Mouse (Mus musculus) limb, embryonic 11.5 days (tissue): ENCODE results near the gene Tenm3. TPM values are rescaled to one million over a fixed set of nuclear protein-coding genes. Genes with fewer than 3 reads are reported as not detected.
A peak's percentile ranks its signal among the peaks of the same experiment; 100 is the strongest.

ENCODE experiments used
- ATAC-seq: fragments of 200-750 bp; cut with Nextera tagmentation; 2 replicates; pipeline ENCODE4 v1.8.0; 2017; ENCODE audit warnings: low read depth; ENCODE audit not compliant: insufficient number of reproducible peaks, low FRiP score, low TSS enrichment
- DNase-seq: peaks from one replicate; pipeline ENCODE4 v3.0.0-alpha.2; 2015; ENCODE audit warnings: low spot score
- H3K27ac ChIP-seq: fragments of 300-500 bp; sonication (generic); replicated peaks from 2 replicates; pipeline ENCODE4 v1.5.1; 2014; ENCODE audit warnings: low read depth, mild to moderate bottlenecking, low read length
- H3K27me3 ChIP-seq: fragments of 300-500 bp; sonication (generic); 2 replicates; pipeline ENCODE4 v1.6.1; 2014; ENCODE audit warnings: mild to moderate bottlenecking, low read length, mixed read lengths; ENCODE audit not compliant: control insufficient read depth, insufficient read depth
- H3K36me3 ChIP-seq: fragments of 300-500 bp; sonication (generic); 2 replicates; pipeline ENCODE4 v1.6.1; 2014; ENCODE audit warnings: mild to moderate bottlenecking, low read length, moderate library complexity, mixed read lengths; ENCODE audit not compliant: control insufficient read depth, insufficient read depth
- H3K4me1 ChIP-seq: fragments of 300-500 bp; sonication (generic); 2 replicates; pipeline ENCODE4 v1.6.1; 2014; ENCODE audit warnings: low read length, mixed read lengths; ENCODE audit not compliant: control insufficient read depth, insufficient read depth
- H3K4me2 ChIP-seq: fragments of 300-500 bp; sonication (generic); 2 replicates; pipeline ENCODE4 v1.6.1; 2014; ENCODE audit warnings: low read depth, mild to moderate bottlenecking, moderate library complexity; ENCODE audit not compliant: severe bottlenecking
- H3K4me3 ChIP-seq: fragments of 300-500 bp; sonication (generic); 2 replicates; pipeline ENCODE4 v1.5.1; 2014; ENCODE audit warnings: low read depth, low read length
- H3K9ac ChIP-seq: fragments of 300-500 bp; sonication (generic); 2 replicates; pipeline ENCODE4 v1.6.1; 2014; ENCODE audit warnings: mild to moderate bottlenecking, low read length
- H3K9me3 ChIP-seq: fragments of 300-500 bp; sonication (generic); 2 replicates; pipeline ENCODE4 v1.6.1; 2016; ENCODE audit warnings: low read length; ENCODE audit not compliant: control insufficient read depth
- WGBS: fragments of 180-500 bp; shearing (Covaris S2); extraction: QIAGEN DNeasy Blood & Tissue Kit; methylation state at CpG from one replicate; pipeline ENCODE4 v1.1.7; 2014; 5-methylcytosine and 5-hydroxymethylcytosine counted together
- polyA plus RNA-seq: library from polyadenylated mRNA; unstranded; fragments of >200 nt; fragmentation: Nextera tagmentation; extraction: Ambion mirVana; gene quantifications from 2 replicates; pipeline ENCODE4 v1.2.1, GENCODE M21; 2014

Tenm3 gene
- polyA plus RNA-seq, 1 experiment from 2014 or later: 52.1 TPM

DNA sequence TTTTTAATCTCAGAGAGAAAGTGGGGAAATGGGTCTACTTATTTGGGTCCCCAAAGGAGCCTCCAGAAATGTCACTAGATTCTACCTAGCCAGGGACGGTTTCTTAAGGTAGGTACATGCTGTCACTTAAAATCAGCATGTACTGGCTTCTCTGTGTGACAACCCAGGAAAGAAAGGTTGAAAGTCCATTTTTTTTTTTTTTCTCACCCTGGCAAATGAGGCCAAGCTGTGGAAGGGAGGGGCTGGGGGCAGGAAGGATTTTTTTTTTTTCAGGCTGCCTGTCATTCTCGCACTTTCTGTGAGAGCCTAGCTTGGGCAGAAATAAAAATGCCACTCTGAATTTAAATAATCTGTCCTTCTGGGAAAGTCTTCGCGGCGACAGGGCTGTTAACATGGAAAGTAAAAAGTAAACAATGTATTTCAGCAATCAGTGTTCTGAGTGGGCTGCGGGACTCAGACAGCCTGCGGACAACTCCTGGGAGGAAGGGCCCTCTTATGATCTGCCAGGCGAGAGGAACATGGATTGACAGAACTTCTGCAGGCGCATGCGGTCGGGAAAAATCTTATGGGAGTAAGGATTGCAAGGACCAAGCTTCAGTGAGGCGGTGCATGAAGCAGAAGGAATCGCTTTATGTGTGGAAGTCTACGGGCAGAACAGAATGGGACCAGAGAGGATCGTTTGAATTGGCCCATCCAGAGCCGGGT is 621.9 kb downstream of the Tenm3 start:
- ATAC-seq (peak; percentile 8; the same call in 1 of the 2 replicates), DNase-seq (no peak)
- peak overlapping the region; percentile 45 for H3K4me2 ChIP-seq
- H3K4me3 ChIP-seq: no peak overlapping the region
- 18% methylated on average over 16 of the region's 16 CpGs for WGBS
- H3K9me3 ChIP-seq: no peaks in the 10 kb centered on the region
- no peak overlapping the region for H3K27ac ChIP-seq
- H3K36me3 ChIP-seq: no peaks in the 10 kb centered on the region; the same call in 1 of the 2 replicates
- peaks cover 2% of the 10 kb centered on the region; the same call in 1 of the 2 replicates for H3K27me3 ChIP-seq
- peak overlapping the region; percentile 17; the same call in 1 of the 2 replicates for H3K9ac ChIP-seq
- peaks cover 20% of the 10 kb centered on the region for H3K4me1 ChIP-seq

DNA sequence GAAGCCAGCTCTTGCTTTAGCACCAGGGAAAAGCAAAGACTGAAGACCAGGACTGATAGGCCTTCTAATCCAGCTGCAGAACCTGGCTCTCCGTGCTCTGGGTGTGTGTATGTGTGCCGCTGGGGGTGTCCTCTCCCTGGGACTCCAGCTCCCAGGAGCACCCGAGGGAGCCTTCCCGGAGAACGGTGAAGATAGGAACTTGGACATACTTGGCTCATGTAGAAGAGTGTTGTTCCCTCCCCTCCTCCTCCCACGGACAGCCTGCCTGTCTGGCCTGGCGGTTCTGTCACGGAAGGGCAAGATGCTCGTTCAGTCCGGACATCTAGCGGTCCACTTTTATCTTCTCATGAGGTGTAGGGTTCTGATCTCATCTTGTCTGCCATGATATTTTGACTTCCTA is 622.4 kb downstream of the Tenm3 start:
- WGBS: 62% methylated on average over 11 of the region's 11 CpGs
- DNase-seq (no peak), ATAC-seq (no peak; the same call in 1 of the 2 replicates)
- H3K4me3 ChIP-seq: no peak overlapping the region
- H3K36me3 ChIP-seq: no peaks in the 10 kb centered on the region
- H3K4me2 ChIP-seq: no peak overlapping the region
- no peak overlapping the region for H3K27ac ChIP-seq
- peaks cover 2% of the 10 kb centered on the region; the same call in 1 of the 2 replicates for H3K27me3 ChIP-seq
- H3K4me1 ChIP-seq: peaks cover 20% of the 10 kb centered on the region
- H3K9ac ChIP-seq: no peak overlapping the region
- H3K9me3 ChIP-seq: no peaks in the 10 kb centered on the region

DNA sequence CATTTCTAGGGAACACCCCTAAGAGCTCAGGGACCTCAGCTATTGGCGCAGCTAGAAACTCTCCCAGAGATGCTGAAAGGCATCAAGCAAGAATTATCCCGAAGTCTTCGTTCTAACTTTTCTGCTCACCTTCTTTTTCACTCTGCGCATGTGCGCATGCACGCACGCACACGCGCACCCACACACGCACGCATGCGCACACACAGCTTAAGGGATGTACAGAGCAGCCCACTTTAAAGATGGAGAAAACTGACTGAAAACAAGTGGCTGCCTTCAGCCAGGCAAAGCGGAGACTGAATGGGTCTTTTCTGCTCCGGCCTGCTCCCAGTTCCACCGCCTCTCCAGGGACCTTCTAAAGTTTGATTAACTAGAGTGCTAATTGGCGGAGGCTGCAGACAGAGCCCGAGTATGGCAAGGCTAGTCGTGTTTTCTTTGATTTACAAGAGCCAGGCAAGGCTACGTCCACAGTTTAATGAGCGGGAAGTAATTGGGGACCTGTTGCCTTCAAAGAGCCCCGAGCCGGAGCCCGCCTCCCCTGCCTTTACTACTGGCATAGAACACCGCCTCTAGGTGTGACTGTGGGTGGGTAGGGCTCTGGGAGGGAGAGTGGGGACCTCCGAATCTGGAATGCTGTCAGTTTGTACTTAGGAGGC is 623.1 kb downstream of the Tenm3 start:
- no peaks in the 10 kb centered on the region for H3K36me3 ChIP-seq
- H3K27ac ChIP-seq: no peak overlapping the region
- H3K4me2 ChIP-seq: no peak overlapping the region
- 46% methylated on average over 25 of the region's 25 CpGs for WGBS
- ATAC-seq (peak; percentile 71), DNase-seq (peak; percentile 82)
- H3K4me1 ChIP-seq: peaks cover 20% of the 10 kb centered on the region
- no peak overlapping the region for H3K4me3 ChIP-seq
- no peaks in the 10 kb centered on the region for H3K9me3 ChIP-seq
- H3K9ac ChIP-seq: no peak overlapping the region
- peaks cover 2% of the 10 kb centered on the region; the same call in 1 of the 2 replicates for H3K27me3 ChIP-seq

DNA sequence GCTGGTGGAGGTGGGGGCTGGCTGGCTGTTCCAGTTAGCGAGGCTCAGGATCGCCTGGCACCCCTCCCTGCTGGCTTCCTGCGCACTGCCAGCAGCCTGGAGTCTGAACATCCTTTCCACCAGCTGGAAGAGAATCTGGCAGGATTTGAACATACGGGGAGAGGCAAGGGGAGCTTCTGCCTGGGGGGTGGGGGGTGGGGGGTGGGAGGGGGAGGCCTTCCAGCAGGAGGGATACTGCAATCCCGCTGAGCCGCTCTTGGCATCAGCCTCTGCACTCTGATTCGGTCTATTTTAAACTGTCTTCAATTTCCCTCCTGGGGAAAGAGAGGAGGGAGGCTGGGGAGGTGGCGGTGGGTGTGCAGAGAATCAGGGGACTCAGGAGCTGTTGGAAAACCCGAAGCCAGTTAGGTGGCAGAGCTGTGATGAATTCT is 628.7 kb downstream of the Tenm3 start:
- H3K4me1 ChIP-seq: peaks cover 6% of the 10 kb centered on the region; the same call in 1 of the 2 replicates
- H3K27ac ChIP-seq: no peak overlapping the region
- H3K27me3 ChIP-seq: peaks cover 2% of the 10 kb centered on the region; the same call in 1 of the 2 replicates
- H3K4me2 ChIP-seq: no peak overlapping the region
- H3K36me3 ChIP-seq: no peaks in the 10 kb centered on the region
- WGBS: 45% methylated on average over 9 of the region's 9 CpGs
- no peak for ATAC-seq
- DNase-seq: no peak
- H3K4me3 ChIP-seq: no peak overlapping the region
- H3K9me3 ChIP-seq: no peaks in the 10 kb centered on the region
- no peak overlapping the region for H3K9ac ChIP-seq

DNA sequence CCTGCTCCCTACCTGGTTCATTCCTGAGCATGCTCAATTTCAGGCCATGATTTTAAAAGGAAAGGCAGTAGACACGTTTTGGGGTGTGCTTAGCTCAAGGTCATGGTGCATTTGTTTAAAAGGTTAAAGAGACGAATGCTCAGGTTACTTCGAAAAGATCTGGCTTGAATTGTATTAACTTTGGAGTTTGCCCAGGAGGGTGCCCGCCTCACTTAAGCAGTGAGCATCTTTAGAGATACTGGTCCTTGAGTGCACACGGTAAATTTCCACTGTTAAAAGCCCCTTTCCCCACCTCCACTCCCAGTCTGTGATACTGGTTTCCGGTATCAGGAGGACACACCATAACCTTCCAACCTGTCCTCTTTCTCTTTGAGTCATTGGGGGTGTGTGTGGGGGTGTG is 629.4 kb downstream of the Tenm3 start:
- 74% methylated on average over 6 of the region's 6 CpGs for WGBS
- Histone ChIP-seq H3K4me2 (no peak overlapping the region), H3K9me3 (no peaks in the 10 kb centered on the region), H3K36me3 (no peaks in the 10 kb centered on the region), H3K4me3 (no peak overlapping the region), H3K27me3 (peaks cover 2% of the 10 kb centered on the region; the same call in 1 of the 2 replicates), H3K4me1 (no peaks in the 10 kb centered on the region), H3K9ac (no peak overlapping the region), H3K27ac (no peak overlapping the region)
- DNase-seq (no peak), ATAC-seq (no peak)

DNA sequence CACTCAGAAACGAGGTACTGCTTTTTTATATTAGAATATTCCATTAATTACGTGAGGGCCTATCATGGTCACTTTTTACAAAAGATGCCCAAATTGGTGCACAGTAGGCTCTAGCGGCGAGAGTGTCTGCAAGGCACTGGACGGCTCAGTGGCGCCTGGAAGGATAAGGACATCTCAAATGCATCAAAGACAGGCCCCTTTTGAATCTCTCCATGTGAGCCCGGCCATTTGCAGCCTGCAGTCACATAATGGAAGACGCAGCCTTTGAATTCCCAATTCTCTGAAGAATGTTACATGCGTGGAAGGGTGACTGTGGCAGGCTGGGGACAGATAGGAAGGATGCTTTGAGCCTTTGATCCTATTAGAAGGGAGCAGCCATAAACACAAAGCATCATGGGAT is 631.8 kb downstream of the Tenm3 start:
- no peak for DNase-seq
- H3K4me3 ChIP-seq: no peak overlapping the region
- WGBS: 89% methylated on average over 9 of the region's 9 CpGs

DNA sequence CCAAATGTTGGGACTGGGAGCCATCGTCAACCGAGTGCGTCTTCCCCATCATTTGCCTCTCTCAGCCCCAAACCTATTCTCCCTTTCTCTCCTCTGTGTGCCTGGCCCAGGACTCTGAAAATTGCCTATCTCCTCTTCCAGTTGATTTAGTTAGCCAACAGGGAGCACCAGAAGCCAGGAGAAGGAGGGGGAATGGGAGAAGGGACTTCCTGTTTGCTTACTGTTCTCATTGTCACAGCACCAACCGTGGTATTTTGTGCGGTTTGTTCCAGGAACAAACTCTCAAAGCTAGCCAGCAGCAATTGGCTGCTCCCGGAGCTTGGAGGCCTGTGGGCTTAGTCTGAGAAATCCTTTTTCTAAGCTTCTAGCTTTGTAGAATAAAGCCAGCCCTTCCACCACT is 636.2 kb downstream of the Tenm3 start:
- no peak for ATAC-seq
- Histone ChIP-seq H3K27ac (no peak overlapping the region), H3K4me1 (no peaks in the 10 kb centered on the region), H3K27me3 (no peaks in the 10 kb centered on the region), H3K4me2 (no peak overlapping the region), H3K36me3 (no peaks in the 10 kb centered on the region), H3K4me3 (no peak overlapping the region), H3K9ac (no peak overlapping the region), H3K9me3 (no peaks in the 10 kb centered on the region)
- WGBS: 93% methylated on average over 6 of the region's 6 CpGs
- DNase-seq: no peak

More for the DNA sequence above, 631.8 kb downstream of the Tenm3 start:
- no peak overlapping the region for H3K9ac ChIP-seq
- no peaks in the 10 kb centered on the region for H3K4me1 ChIP-seq
- no peak overlapping the region for H3K4me2 ChIP-seq
- H3K36me3 ChIP-seq: no peaks in the 10 kb centered on the region
- no peak for ATAC-seq
- no peaks in the 10 kb centered on the region for H3K27me3 ChIP-seq
- H3K9me3 ChIP-seq: no peaks in the 10 kb centered on the region
- H3K27ac ChIP-seq: no peak overlapping the region

DNA sequence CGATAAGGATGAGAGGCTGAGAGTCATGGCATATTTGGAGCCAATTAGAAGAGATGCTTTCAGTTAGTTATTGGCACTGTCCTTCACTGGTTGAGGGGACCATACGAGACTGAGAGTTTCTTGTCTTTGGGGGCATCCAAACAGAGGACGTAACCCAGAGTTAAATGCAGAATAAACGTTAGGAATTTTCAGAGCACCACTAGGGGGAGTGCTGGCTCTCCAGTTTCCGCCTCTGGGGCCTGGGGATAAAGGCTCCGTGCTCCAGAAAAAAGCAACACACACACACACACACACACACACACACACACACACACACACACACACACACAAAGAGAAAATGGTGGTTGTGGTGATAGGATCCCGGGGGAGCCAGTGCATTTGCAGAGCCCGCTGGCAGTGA is 636.8 kb downstream of the Tenm3 start:
- WGBS: 73% methylated on average over 8 of the region's 8 CpGs
- Histone ChIP-seq H3K9me3 (no peaks in the 10 kb centered on the region), H3K9ac (no peak overlapping the region), H3K27ac (no peak overlapping the region), H3K4me1 (no peaks in the 10 kb centered on the region), H3K4me2 (no peak overlapping the region), H3K27me3 (no peaks in the 10 kb centered on the region), H3K36me3 (no peaks in the 10 kb centered on the region), H3K4me3 (no peak overlapping the region)
- ATAC-seq (no peak), DNase-seq (no peak)
